Mouse (Mus musculus): ENCODE measurements at regions not wholly inside any gene's neighbourhood (a gene's known extent, or its start where the extent isn't known, plus 50 kb on each side); places are given as distances from the start of the nearest gene placed in this dataset.

DNA sequence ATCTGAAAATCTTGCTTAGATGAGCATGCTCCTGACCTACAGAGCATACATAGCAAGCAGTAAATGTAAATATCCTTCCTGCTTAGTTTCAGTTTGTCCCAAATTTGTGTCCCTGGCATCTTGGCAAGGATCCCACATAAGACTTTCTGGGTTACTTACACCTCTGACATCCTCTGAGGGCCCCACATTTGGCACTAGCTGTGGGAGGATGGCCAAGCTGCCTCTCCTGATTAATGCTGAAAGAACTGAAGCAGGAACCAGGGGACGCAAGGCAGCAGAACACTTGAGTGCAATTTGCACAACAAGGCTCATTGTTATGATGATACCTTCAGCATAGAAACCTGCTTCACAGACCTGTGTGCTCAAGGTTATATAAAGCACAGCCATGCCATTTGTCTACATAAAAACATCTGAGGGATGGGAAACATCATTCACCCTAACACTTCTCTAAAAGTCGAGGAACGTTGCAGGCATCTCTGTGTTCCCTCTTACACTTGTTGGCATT lies 441.7 kb downstream of the Adam3 start:
- Histone ChIP-seq H3K27ac (no peak overlapping the region), H3K9me3 (replicated peaks) (no peaks in the 10 kb centered on the region), H3K4me2 (no peak overlapping the region), H3K4me3 (no peak overlapping the region), H3K9ac (no peak overlapping the region), H3K4me1 (no peaks in the 10 kb centered on the region), H3K27me3 (no peaks in the 10 kb centered on the region), H3K36me3 (ENCODE audit: poor library complexity, severe bottlenecking) (no peaks in the 10 kb centered on the region)
- 72% methylated on average over 3 of the region's 3 CpGs for WGBS
- ATAC-seq = no peak

DNA sequence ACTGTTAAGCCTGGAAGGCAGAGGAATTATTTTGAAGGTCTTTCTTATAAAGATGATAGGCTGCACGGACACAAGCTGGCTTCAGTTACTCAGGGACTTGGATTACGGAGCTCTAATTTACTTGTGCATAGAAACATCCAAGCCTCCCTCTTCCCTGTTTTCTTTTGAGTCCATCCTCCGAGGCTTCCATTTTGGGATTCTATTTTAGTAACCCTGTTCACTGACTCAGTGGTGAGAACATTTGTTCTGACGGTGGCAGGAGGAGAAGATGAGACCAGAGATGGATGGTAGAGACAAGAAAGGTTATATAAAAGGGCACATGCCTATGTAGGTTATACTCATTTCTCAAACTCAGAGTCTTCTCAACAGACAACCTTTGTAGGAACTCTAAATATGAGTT lies 445.4 kb downstream of the Adam3 start:
- Histone ChIP-seq H3K4me3 (no peak overlapping the region), H3K4me1 (no peaks in the 10 kb centered on the region), H3K4me2 (no peak overlapping the region), H3K27ac (no peak overlapping the region), H3K36me3 (ENCODE audit: poor library complexity, severe bottlenecking) (no peaks in the 10 kb centered on the region), H3K27me3 (no peaks in the 10 kb centered on the region), H3K9ac (no peak overlapping the region), H3K9me3 (replicated peaks) (no peaks in the 10 kb centered on the region)
- ATAC-seq = no peak
- 91% methylated on average over 4 of the region's 4 CpGs for WGBS

DNA sequence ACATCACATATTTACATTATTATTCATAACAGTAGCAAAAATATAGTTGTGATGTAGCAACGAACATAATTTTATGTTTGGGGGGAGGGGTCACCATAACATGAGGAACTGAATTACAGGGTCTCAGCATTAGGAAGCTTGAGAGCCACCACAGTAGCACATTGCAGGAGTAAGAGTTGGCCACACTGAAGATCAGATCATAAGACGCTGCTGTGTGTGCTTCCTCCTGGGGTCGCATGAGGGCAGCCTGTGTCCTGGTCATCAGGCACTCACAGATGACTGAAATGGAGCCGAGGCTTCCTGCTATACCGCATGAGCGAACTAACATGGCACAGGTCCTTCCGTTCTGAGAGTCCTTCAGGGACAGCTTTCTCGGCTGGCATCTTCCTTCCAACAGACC lies 447.3 kb downstream of the Adam3 start:
- no peaks in the 10 kb centered on the region for H3K27me3 ChIP-seq
- H3K4me3 ChIP-seq = no peak overlapping the region
- H3K4me1 ChIP-seq = no peaks in the 10 kb centered on the region
- no peak overlapping the region for H3K9ac ChIP-seq
- H3K9me3 ChIP-seq (replicated peaks) = no peaks in the 10 kb centered on the region
- no peak for ATAC-seq
- 88% methylated on average over 8 of the region's 8 CpGs for WGBS
- no peaks in the 10 kb centered on the region for H3K36me3 ChIP-seq (ENCODE audit: poor library complexity, severe bottlenecking)
- no peak overlapping the region for H3K4me2 ChIP-seq
- H3K27ac ChIP-seq = no peak overlapping the region

DNA sequence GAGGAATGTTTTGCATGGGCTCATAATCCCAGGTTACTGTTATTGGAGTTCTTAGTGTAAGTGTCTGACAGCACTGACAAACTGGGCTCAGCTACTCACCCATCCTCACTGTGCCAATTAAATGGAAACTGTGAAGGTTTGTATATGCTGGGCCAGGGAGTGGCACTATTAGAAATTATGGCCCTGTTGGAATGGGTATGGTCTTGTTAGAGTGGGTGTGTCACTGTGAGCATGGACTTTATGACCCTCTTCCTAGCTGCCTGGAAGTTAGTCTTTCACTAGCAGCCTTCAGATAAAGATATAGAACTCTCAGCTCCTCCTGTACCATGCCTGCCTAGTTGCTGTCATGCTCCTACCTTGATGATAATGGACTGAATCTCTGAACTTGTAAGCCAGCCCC lies 464.3 kb downstream of the Adam3 start:
- no peak overlapping the region for H3K27ac ChIP-seq
- H3K27me3 ChIP-seq = no peaks in the 10 kb centered on the region
- no peak overlapping the region for H3K4me3 ChIP-seq
- H3K4me2 ChIP-seq = no peak overlapping the region
- H3K36me3 ChIP-seq (ENCODE audit: poor library complexity, severe bottlenecking) = no peaks in the 10 kb centered on the region
- H3K9me3 ChIP-seq (replicated peaks) = no peaks in the 10 kb centered on the region
- H3K9ac ChIP-seq = no peak overlapping the region
- H3K4me1 ChIP-seq = no peaks in the 10 kb centered on the region
- ATAC-seq = no peak

DNA sequence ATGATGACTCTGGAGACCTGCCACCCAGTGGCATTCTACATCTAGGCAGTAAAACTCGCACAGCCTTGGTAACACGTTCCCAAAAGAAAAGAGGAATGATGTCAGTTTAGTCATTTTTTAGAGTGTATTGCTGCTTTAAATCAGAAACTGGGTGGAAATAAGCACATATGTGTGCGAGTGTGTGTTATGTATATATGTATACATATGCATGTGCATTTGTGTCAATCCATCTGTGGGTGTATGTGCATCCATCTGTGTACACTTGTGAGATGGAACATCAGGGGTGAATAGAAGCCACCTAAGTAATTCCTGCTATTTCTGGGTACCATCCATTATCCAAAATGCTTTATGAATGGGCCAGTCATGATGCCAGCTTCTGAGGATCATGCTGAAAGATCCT lies 467.0 kb downstream of the Adam3 start:
- H3K36me3 ChIP-seq (ENCODE audit: poor library complexity, severe bottlenecking) = no peaks in the 10 kb centered on the region
- H3K27me3 ChIP-seq = no peaks in the 10 kb centered on the region
- no peak overlapping the region for H3K9ac ChIP-seq
- H3K27ac ChIP-seq = no peak overlapping the region
- 91% methylated on average over 3 of the region's 3 CpGs for WGBS
- no peaks in the 10 kb centered on the region for H3K4me1 ChIP-seq
- H3K4me2 ChIP-seq = no peak overlapping the region
- peak; percentile 69; the same call in 1 of the 2 replicates for ATAC-seq
- no peaks in the 10 kb centered on the region for H3K9me3 ChIP-seq (replicated peaks)
- H3K4me3 ChIP-seq = no peak overlapping the region

DNA sequence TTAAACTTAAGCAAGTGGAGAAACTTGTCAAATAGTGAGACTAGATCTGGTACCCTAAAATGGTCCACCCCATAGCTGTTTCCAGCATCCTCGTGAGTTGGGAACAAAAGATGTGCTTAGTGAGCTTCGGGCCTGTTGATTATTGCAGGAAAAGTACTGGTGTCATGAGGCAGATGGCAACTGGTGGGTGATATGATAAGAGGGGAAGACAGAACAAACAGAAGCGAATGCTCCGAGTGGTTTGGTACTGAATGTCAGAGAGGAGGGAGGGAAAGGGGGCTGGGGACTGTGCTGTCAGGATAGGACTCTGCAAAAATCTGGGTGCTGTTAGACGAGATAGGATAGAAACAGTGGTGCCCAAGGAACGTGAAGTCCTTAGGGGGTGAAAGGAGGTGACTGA lies 483.4 kb downstream of the Adam3 start:
- Histone ChIP-seq H3K36me3 (ENCODE audit: poor library complexity, severe bottlenecking) (no peaks in the 10 kb centered on the region), H3K4me2 (no peak overlapping the region), H3K9ac (no peak overlapping the region), H3K4me1 (no peaks in the 10 kb centered on the region), H3K4me3 (no peak overlapping the region), H3K27ac (no peak overlapping the region), H3K27me3 (no peaks in the 10 kb centered on the region), H3K9me3 (replicated peaks) (0 out of 2 replicates have a peak, but pooled peaks cover 3% of the 10 kb centered on the region)
- no peak for ATAC-seq
- 74% methylated on average over 6 of the region's 6 CpGs for WGBS

DNA sequence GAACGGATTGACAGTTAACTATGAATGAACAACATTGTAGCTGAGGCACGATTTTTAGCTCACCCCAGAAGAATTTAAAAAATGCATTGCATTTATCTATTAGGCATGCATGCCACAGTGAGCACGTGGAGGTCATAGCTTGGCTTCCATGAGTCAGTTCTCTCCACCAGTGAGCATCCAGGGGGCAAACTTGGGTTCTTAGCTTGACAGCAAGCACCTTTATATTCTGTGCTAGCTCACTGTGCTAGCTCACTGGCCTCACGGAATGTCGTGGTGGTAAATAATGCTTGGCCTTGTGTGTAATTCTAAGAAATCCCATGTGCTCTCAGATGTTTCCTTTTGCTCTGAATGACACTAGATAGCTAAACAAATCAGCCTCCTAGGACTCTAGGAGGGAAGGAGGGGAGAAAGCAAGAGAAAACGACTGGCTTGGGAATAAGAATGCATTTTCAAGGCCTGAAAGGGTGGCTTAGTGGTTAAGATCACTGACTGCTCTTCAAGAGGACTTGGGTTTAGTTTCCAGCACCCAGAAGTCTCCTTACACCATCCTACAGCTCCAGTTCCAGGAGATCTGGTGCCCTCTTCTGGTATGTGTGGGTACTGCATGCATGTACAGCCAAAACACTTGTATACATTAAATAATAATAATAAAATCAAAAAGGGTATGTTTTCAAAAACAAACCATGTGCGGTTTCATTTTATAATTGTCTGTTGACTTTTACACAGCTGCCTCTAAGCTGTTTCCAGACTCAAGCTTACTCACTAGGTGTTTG lies 485.3 kb downstream of the Adam3 start:
- ATAC-seq = no peak
- WGBS = 83% methylated on average over 7 of the region's 7 CpGs
- H3K4me3 ChIP-seq = no peak overlapping the region
- no peaks in the 10 kb centered on the region for H3K4me1 ChIP-seq
- 0 out of 2 replicates have a peak, but pooled peaks cover 3% of the 10 kb centered on the region for H3K9me3 ChIP-seq (replicated peaks)
- H3K27ac ChIP-seq = no peak overlapping the region
- H3K4me2 ChIP-seq = no peak overlapping the region
- H3K27me3 ChIP-seq = no peaks in the 10 kb centered on the region
- H3K36me3 ChIP-seq (ENCODE audit: poor library complexity, severe bottlenecking) = no peaks in the 10 kb centered on the region
- H3K9ac ChIP-seq = no peak overlapping the region

DNA sequence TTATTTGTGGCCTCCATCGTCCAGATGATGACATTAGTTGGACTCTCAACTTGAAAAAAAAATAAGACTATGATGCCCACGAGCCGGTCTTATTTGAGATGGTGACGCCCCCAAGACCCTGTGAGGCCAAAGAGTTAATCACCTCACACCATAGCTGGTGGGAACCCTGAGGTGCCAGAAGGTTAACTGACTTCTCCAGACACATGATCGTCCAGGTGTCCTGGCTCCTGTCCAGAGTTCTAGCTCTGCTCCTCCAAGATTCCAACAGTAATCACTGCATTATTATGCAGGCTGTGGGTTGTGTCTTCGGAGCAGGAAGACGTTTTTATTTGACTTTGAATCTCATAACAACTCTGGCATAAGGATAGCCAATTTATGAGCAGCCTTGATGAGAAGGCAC lies 490.7 kb downstream of the Adam3 start:
- 84% methylated on average over 7 of the region's 7 CpGs for WGBS
- no peak for ATAC-seq
- no peaks in the 10 kb centered on the region for H3K27me3 ChIP-seq

DNA sequence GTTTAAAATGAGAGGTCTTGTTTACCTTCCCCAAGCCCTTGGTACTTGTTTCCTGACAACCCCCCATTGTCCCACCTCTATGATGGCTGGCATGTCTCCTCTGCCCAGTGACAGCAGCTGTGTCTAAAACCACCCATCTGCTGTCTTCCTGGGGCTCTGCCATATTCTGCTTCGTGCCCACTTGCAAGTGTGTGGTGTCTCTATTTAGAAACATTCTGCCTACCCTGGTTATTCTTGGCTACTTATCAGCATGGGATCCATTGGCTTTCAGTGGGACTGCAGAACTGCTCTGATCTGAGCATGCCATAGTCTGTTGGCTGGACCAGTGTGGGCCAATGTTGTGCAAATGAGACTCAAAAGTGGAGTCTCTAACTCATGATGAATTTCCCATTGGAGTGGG lies 497.5 kb downstream of the Adam3 start:
- no peaks in the 10 kb centered on the region for H3K9me3 ChIP-seq (replicated peaks)
- no peak overlapping the region for H3K9ac ChIP-seq
- 72% methylated on average over 1 of the region's 1 CpGs for WGBS
- ATAC-seq = no peak
- no peak overlapping the region for H3K4me2 ChIP-seq
- H3K27ac ChIP-seq = no peak overlapping the region
- H3K4me3 ChIP-seq = no peak overlapping the region
- H3K4me1 ChIP-seq = no peaks in the 10 kb centered on the region
- H3K36me3 ChIP-seq (ENCODE audit: poor library complexity, severe bottlenecking) = no peaks in the 10 kb centered on the region
- H3K27me3 ChIP-seq = no peaks in the 10 kb centered on the region

More for the DNA sequence above, 490.7 kb downstream of the Adam3 start:
- Histone ChIP-seq H3K9me3 (replicated peaks) (no peaks in the 10 kb centered on the region), H3K27ac (no peak overlapping the region), H3K36me3 (ENCODE audit: poor library complexity, severe bottlenecking) (no peaks in the 10 kb centered on the region), H3K4me3 (no peak overlapping the region), H3K4me1 (no peaks in the 10 kb centered on the region), H3K9ac (no peak overlapping the region), H3K4me2 (no peak overlapping the region)

DNA sequence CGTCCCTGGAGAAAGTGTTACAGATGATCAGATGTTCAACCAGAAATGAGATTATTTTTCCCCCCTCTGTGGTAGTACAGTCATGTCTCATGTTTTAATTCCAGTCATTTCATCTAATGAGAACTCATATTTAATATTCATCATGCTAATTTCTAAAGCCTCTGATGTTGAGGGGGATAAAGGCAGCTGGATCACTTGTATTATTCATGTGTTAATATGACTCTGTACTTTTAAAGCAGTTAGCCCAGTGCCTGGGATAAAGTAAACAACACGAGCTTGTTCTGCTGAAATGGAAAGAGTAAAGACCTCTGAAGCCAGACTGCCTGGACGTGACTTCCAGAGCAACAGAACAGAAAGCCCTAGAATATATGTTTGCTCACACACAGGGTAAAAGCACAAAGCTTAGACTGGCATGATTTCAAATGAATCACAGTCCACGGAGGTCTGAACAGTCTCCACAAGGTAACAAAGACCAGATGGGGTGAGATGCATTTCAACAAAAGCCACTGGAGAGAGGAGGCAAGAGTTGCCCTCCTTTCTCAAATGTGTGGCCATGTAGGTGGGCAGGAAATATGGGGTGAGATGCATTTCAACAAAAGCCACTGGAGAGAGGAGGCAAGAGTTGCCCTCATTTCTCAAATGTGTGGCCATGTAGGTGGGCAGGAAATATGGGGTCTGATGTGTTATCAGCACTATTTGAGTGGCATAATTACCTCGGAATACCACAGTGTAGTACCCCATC lies 498.1 kb downstream of the Adam3 start:
- H3K9ac ChIP-seq = no peak overlapping the region
- no peak overlapping the region for H3K27ac ChIP-seq
- H3K27me3 ChIP-seq = no peaks in the 10 kb centered on the region
- no peak overlapping the region for H3K4me3 ChIP-seq
- H3K4me1 ChIP-seq = no peaks in the 10 kb centered on the region
- H3K36me3 ChIP-seq (ENCODE audit: poor library complexity, severe bottlenecking) = no peaks in the 10 kb centered on the region
- 70% methylated on average over 5 of the region's 5 CpGs for WGBS
- no peaks in the 10 kb centered on the region for H3K9me3 ChIP-seq (replicated peaks)
- no peak overlapping the region for H3K4me2 ChIP-seq
- ATAC-seq = no peak

DNA sequence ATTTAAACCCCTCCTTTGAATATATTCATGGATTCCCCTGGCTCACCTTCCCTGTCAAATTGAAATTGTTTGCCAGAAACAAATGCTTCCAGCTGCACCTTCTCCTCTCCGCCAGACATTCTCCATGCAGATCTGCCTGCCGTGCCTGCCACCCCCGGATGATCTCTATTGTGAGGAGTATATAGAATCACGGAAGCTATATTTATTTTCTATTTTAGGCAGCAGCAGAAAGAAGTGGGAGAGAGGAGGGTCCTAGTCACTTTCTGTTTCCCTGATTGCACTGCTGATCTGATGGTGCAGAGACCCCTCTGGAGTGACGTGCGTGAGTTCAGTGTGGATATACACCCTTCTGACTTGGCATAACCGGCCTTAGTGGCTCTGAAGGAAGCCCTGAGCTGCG lies 505.4 kb downstream of the Adam3 start:
- Histone ChIP-seq H3K27ac (no peak overlapping the region), H3K4me3 (no peak overlapping the region), H3K27me3 (no peaks in the 10 kb centered on the region), H3K36me3 (ENCODE audit: poor library complexity, severe bottlenecking) (no peaks in the 10 kb centered on the region), H3K9ac (no peak overlapping the region), H3K9me3 (replicated peaks) (no peaks in the 10 kb centered on the region), H3K4me2 (no peak overlapping the region), H3K4me1 (no peaks in the 10 kb centered on the region)
- ATAC-seq = no peak
- WGBS = 73% methylated on average over 8 of the region's 8 CpGs

DNA sequence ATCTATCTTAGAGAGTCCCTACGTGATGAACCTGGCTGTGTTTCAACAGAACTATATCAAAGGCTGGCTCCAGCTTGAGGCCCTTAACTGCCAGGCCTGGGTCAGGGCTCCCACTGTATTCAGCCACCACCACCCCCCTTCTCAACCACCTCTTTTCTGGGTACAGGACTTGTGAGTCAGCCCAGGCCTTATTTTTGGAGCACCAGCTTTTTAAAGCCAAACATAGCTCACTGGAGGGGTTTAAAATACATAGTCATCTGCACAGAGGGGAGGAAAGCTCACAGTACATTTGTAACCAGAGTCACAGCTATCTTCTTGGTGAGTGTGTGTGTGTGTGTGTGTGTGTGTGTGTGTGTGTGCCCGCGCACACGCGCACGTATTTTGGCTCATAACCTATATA lies 509.0 kb downstream of the Adam3 start:
- WGBS = 98% methylated on average over 5 of the region's 6 CpGs
- no peaks in the 10 kb centered on the region for H3K36me3 ChIP-seq (ENCODE audit: poor library complexity, severe bottlenecking)
- no peak for ATAC-seq
- no peak overlapping the region for H3K27ac ChIP-seq
- no peaks in the 10 kb centered on the region for H3K4me1 ChIP-seq
- H3K4me2 ChIP-seq = no peak overlapping the region
- H3K9me3 ChIP-seq (replicated peaks) = no peaks in the 10 kb centered on the region
- no peak overlapping the region for H3K4me3 ChIP-seq
- no peaks in the 10 kb centered on the region for H3K27me3 ChIP-seq
- H3K9ac ChIP-seq = no peak overlapping the region

Measured in forebrain, embryonic 13.5 days (tissue).